Comparison of ENCODE assay signal across 8 mouse cellular contexts in genomic region chr9:41918657-41919380, GRCm38 (mm10).
A peak's percentile ranks its signal among the peaks of the same experiment; 100 is the strongest.
DNase-seq lines count a peak whose midpoint lies in the region; ATAC-seq lines count a peak whose summit lies in the region.

No protein-coding gene starts in this region.

- H3K4me1 ChIP-seq in forebrain, embryonic 16.5 days (replicated peaks; ENCODE audit: control insufficient read depth, insufficient read depth, low read length) = peaks cover 30% of the 10 kb centered on the region
- H3K4me1 ChIP-seq in midbrain, embryonic 12.5 days = peaks cover 42% of the 10 kb centered on the region

- 6% methylated on average over 14 of the region's 14 CpGs for WGBS in forebrain, embryonic 16.5 days
- 33% methylated on average over 14 of the region's 14 CpGs for WGBS in midbrain, embryonic 12.5 days

- peak; percentile 87 for ATAC-seq in forebrain, embryonic 16.5 days
- peak; percentile 73 for ATAC-seq in midbrain, embryonic 12.5 days (ENCODE audit: low FRiP score, low read depth)
- no peak for ATAC-seq in megakaryocyte, adult 5-6 weeks (ENCODE audit: poor library complexity, severe bottlenecking)

- H3K4me2 ChIP-seq in forebrain, embryonic 16.5 days (ENCODE audit: low read length) = no peak overlapping the region
- H3K4me2 ChIP-seq in midbrain, embryonic 12.5 days (replicated peaks) = 0 out of 2 replicates have a peak overlapping the region, but pooled peaks have one; percentile 4

- H3K36me3 ChIP-seq in forebrain, embryonic 16.5 days (ENCODE audit: control insufficient read depth, insufficient read depth) = no peaks in the 10 kb centered on the region
- H3K36me3 ChIP-seq in midbrain, embryonic 12.5 days = no peaks in the 10 kb centered on the region

- intact Hi-C loops in heart, postnatal 25 days (cut with DNase I) = no loop called here

- H3K9ac ChIP-seq in forebrain, embryonic 16.5 days (replicated peaks; ENCODE audit: low read depth, low read length) = no peak overlapping the region
- no peak overlapping the region for H3K9ac ChIP-seq in midbrain, embryonic 12.5 days (replicated peaks)

- no peak overlapping the region for H3K4me3 ChIP-seq in forebrain, embryonic 16.5 days (replicated peaks; ENCODE audit: low read length)
- H3K4me3 ChIP-seq in midbrain, embryonic 12.5 days = no peak overlapping the region

- peak overlapping the region; percentile 75 for H3K27ac ChIP-seq in forebrain, embryonic 16.5 days (ENCODE audit: low read length)
- peak overlapping the region; percentile 71 for H3K27ac ChIP-seq in midbrain, embryonic 12.5 days (replicated peaks)

- peak; percentile 80 for DNase-seq in heart, adult 11 months
- DNase-seq in heart, postnatal 25 days (ENCODE audit: low spot score) = no peak
- peak; percentile 36 for DNase-seq in NIH3T3 (ENCODE audit: low read depth)
- no peak for DNase-seq in thymus, postnatal 10 days (ENCODE audit: low spot score in 2 of 2)
- no peak for DNase-seq in gastrocnemius, adult 18-20 months (ENCODE audit: low spot score)

- no peaks in the 10 kb centered on the region for H3K9me3 ChIP-seq in forebrain, embryonic 16.5 days (ENCODE audit: control insufficient read depth, low read length)
- H3K9me3 ChIP-seq in midbrain, embryonic 12.5 days = no peaks in the 10 kb centered on the region

- no peaks in the 10 kb centered on the region for H3K27me3 ChIP-seq in forebrain, embryonic 16.5 days (replicated peaks; ENCODE audit: control insufficient read depth, insufficient read depth, low read length)
- H3K27me3 ChIP-seq in midbrain, embryonic 12.5 days = no peaks in the 10 kb centered on the region

Comparison
In these comparisons a context has a peak if more than half of its experiments do, and no peak if none do; other contexts are left out.
1. DNase-seq: peak in heart, adult 11 months (single experiment) and NIH3T3 (single experiment); none in heart, postnatal 25 days (single experiment), thymus, postnatal 10 days (0 of 2) and gastrocnemius, adult 18-20 months (single experiment).